Mouse (Mus musculus) naive thymus-derived CD4-positive, alpha-beta T cell, adult 2 months (primary cell): ENCODE measurements around the gene Nek10.
A peak's percentile ranks its signal among the peaks of the same experiment; 100 is the strongest.
"Not testable (repeated sequence)": the region's sequence is repeated elsewhere in the genome, so short reads cannot be mapped to it uniquely, and the experiment has no call there.

Source experiments
- DNase-seq: peaks from one replicate; pipeline ENCODE4 v3.0.0-alpha.2; 2011; ENCODE audit warnings: low read depth

The Nek10 gene

DNA sequence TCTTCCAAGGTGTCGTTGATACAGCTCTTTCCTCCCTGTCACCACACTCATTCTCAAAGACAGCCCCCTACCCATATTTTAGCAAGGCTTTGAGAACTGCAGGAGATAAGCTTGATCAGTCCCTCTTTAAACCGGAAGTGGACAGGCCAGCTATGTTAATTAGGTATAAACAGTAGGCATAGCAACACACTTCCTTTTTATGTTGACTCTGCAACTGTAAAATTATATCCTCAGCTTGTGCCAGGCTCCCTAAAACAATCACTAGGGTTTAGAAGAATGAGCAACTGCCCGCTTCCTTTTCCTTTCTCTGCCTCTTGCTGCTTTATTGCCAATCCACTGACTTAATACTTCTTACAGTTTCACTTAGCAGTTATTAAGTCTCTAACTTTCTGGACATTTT lies 67.2 kb downstream of the Nek10 start:
- DNase-seq, result no peak

DNA sequence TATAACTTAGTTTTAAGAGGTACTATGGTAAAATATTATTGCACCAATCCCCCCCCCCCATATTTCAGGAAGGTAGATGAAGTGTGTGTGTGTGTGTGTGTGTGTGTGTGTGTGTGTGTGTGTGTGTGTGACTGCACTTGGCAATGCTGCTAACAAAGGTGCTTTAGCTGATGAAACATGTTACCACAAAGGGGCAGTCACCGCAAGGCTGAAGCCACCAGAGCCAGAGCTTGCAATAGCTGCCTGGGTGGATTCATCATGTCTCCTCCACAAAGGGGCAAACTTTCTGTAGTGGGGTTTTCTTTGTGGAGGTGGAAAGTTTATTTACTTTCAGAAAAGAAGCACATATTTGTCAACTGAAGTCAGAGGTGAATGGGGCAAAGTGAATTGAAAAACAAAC lies 67.9 kb downstream of the Nek10 start:
- DNase-seq, result no peak

DNA sequence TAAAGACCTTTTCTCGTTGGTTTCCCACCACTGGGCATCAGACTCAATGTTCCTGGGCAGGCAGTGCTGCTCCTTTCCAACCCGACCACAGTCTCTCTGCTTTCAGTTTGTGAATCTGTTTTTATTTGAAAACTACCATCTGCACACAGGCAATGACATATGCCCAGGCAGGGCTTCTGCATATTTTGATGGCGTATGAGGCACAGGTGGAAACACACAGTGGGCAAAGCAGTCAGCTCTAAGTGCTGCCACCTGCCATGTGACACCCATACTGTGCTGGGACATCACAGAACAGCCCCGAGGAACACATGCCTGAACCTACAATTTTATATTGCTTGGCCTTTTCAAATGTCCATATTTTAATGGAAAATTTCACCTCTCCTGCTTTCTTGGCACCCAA lies 68.5 kb downstream of the Nek10 start:
- no peak for DNase-seq

DNA sequence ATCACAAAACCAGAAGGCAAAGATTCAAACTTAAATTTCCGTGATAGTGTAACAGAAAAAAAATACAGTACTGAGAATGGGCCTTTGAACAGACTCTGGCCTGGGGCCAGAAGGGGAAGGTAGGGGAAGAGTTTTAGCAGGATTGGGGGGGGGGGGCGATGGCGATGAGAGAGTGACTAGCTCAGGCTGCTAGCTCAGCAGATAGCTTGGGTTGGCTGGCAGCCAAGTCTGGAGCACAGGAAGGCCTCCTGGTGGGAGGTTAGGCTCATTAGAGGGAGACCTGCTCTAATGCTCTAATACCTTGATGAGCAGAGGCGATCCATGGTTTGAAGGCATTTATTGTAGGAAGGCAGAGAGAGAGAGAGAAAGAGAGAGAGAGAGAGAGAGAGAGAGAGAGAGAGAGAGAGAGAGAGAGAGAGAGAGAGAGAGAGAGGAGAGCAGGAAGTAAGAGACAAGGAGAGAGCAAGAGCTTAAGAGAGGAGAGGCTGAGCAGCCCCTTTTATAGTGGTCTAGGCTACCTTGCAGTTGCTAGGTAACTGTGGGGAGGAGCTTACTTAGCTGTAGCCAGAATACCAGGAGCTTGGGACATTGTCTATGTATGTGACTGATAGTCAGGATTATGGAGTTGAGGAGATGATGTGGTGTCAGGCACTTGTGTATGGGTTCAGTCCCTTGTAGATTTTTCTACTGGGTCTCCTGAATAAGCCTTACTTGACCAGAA lies 90.9 kb downstream of the Nek10 start:
- DNase-seq, result no peak

DNA sequence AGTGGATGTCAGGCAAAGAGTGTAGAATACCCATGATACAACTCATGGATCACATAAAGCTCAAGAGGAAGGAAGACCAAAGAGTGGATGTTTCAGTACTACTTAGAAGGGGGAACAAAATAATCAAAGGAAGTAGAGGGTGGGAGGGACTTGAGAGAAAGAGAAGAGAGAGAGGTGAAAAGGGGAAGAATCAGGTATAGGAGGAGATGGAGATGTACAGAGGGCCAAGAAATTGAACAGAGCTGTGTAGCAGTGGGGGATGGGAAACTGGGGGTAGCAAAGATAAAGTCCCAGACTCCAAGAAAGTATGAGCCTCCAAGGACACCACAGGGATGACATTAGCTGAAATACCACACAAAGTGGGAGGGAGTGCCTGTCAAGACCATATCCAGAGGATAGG lies 91.6 kb downstream of the Nek10 start:
- no peak for DNase-seq

DNA sequence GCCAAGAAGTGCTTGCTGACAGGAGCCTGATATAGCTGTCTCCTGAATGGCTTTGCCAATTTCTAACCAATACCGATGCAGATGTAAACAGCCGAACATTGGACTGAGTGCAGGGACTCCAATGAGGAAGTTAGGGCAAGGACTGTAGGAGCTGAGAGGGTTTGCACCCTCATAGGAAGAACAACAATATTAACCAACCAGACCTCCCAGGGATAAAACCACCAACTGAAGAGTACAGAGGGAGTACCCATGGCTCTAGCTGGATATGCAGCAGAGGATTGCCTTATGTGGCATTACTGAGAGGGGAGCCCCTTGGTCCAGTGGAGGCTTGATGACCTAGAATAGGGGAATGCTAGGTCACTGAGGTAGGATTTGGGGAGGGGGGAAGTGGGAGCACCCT lies 92.1 kb downstream of the Nek10 start:
- DNase-seq, result no peak

DNA sequence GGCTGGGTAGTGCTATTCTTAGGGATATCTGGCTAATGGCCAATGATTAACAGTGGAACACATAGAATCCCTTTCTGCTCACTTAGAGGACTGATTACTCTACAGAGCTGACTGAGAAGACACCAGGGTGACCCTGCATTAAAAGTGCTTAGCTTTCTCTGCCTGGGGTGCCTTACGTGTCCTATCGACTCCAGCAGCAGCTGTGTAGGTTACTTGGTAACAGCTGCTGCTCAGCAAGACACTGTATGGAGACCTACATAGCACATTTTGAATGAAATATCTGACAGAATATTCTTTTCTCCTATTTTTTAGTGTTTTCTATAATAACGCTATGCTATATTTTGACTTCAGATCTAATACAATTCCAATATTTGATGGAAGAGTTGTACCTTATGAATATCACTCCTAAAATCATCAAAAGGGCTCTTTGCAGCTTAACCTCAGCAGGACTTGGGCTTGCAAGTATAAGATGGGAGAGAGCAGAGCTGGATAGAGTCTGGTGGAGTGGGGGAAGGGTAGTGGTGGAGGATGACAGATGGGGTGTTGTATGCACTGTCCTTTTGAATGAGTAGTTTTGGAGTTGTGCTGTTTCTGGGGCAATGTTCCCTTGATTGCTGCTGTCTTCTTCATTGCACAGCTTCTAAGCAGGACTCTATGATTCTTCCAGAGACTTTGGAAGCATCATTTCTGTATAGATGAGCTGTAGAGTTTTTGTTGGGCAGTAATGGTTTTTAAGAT lies 93.4 kb downstream of the Nek10 start:
- no peak for DNase-seq

DNA sequence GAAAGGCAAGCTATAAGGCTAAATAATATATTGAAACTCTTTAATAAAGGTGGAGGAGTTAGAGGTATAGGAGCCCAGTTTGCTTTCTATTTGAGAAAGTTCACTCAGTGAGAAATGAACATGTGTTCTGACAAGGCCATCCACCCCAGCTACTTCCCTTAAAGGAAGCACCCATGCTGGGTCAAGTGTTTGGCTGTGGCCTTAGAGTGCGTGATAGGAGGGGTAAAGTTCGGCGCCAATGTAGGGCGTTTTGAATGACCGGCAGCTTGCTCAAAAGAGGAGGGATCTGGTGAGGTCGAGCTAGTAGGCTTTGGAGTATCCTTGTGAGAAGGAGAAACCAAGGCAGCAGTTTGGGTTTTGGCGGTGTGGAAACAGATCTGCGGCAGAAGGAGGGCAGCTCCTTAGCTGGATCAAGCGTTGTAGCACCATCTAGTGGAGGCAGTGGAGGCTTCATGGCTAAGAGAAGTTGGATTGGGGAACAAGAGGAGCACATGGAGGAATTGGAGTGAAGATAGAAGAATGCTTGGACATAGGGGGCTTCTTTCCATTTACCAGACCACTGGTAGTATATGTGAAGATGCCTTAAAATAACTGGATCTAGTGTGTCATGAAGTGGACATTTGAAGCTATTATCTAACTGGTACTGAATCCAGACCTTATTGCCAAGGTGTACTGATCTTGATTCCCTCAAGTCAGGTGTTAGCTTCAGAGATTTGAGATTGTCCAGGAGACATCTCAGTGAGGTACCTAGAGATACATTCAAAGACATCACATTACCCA lies 101.7 kb downstream of the Nek10 start:
- peak; percentile 70 for DNase-seq

DNA sequence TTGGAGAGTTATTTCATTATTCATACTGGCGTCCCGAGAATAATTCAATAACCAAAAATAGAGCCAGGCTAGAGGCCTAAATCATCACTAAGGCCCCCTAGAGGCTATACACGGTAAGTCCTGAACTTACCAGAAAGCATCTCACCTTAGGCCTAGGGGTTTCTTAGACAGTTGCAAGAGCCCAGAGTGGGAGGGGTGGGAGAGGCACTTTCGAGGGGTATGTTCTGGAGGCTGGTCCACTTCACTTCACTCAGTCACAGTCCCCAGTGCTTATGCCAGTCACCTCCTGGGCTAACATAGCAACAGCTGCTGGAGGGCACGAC lies 102.3 kb downstream of the Nek10 start:
- no peak for DNase-seq

DNA sequence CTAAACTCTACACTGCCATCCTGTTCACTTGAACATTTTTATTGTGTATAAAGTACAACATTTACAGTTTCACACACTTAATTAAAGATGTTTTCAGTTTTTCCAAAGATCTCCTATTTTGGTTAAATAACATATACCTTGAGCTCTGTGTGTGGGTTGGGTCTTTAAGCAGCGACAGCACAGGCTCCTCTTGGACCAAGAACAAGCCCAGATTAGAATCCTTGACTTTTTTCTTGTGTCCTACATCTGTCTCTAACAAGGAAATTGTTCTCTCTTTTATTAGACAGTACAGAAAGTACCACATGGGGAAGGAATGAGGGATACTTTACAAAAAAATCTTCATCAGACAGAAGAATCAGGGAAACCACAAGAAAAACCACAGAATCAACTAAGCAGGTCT lies 122.4 kb downstream of the Nek10 start:
- no peak for DNase-seq

DNA sequence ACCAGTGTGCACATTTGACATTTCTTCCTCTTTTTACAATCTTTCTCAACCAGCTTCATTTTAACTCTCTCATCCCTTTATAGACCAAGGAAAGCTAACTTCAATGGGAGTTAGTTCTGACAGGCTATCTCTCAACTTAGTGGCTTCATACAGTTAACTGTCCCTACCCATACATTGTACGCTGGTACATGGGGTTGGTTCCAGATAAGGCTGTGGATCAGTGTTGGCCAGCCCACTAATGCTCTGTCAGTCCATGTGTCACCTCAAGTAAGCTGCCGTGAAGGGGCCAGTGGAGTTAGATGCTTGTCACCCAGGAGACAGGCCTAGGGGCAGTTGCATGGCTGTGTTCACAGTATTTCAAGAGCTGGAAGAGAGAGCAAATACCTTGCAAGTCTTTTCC lies 124.3 kb downstream of the Nek10 start:
- DNase-seq, result no peak

DNA sequence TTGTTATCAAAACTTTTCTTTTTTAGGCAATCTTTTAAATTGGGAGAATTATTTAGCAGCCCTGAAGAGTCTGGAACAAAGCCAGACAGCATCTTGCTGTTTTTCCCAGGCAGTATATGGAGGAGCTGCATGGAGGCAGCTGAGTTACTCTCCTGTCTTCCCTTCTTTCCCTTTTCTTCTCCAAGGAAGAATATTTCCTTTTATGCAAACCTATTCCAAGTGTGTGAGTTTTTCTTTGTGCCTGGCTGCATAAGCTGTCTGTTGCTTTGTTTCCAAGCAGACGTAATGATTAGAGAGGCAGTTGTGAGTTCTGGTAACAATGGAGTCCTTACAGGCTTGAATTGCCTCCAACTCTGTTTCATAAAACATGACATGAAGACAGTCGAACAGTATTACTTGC lies 131.8 kb downstream of the Nek10 start:
- DNase-seq, result no peak

DNA sequence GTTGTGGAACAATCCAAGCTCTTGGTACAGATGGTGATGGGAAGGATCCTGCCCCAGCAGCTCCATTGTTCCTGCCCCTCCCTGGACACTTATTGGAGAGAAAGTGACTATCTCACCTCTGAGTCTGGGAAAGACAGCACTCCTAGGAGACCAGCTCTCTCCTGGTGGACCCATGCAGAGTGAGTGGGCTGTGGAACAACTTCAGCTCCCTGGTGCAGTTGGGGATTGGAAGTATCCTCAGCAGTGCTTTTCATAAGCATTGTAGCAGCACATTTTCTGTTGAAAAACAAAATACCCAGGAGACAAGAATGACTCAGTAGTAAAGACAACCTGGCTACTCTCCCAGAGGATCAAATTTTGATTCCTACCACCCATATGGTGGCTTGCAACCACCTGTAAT lies 142.7 kb downstream of the Nek10 start:
- DNase-seq, result no peak

DNA sequence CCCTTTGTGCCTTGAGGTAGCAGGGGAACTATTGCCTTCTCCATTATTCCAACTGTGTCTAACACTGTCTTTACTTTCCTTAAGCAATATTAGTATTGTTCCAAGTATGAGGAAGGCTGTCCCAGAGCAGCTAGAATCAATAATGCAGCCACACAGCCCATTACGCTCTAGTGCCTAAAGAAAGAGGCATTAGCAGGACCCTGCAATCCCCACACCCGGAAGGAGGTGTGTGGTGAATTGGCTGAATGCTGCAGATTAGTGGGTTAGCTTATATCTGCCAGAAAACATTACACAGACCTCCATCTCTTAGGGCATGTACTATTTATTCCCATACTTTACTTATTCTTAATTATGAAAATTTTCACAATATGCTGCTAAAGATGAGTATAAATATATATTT lies 145.8 kb downstream of the Nek10 start:
- no peak for DNase-seq

DNA sequence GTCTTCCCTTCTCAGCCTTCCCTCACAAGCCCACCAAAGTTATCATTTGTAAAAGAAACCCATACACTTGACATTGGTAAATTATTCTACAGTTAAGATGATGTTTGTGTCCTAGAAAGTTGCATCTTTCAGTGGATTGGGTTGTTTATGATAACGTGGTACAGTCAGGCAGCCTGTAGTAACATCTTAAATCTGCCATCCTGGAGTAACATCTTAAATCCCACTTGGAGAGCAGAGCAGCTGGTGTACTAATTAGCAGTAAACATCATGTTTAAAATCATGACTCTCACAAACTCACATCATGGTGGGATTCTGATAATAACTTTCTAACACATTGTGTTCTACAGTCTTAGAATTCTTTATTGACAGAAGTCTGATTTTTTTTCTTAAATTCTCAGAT lies 148.6 kb downstream of the Nek10 start:
- DNase-seq, result no peak

DNA sequence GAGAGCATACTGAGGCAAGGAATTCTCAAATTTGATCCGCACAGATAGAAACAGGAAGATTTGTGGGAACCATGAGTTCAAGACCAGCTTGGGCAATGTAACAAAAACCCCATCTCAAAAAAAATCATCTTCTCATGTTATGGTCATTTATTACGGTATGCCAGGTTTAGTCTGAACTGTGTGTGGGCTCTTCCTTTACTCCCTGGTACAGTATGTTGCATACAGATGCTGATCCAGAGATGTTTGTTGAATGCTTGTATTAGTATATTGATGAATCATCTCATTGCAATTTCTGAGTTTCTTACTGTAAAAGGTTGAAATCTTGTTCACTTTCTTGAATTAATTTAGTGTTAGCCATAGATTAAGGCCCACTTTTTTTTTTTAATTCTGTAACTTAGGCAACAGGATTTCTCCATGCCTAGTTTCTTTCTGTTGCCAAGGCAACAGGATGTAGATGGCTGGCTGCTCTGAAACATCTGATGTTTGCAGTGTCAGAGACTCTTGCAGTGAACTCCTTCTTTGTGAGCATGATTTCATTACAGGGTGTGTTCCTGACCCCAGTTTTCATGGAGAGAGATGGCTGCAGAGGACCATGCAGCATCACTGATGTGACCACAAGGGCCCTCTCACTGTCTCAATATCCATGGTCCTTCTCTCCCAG lies 156.7 kb downstream of the Nek10 start:
- no peak for DNase-seq

DNA sequence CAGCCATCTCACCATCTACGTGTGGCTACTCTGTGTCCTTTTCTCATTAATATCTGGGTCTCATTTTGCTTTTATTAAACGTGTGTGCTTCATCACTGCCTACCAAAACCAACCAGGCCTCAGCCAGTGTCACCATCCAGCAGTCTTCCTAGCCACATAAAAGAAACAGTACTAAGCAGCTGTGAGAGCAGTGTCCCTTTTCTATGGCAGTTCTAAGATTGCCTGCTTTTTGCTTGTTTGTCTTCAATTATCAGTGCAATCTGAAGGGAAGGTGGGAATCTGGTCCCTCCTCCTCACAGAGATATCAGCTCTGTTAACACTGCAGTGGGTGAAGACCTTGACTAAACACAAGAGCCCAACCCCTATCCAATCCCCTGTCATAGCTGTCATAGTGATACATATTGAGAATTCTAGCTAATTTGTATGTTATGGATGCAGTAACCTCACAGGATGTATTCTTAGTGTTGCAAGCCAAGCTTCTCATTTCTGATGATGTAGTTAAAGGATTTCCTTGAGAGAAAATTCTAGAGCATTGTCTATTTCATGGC lies 157.3 kb downstream of the Nek10 start:
- no peak for DNase-seq

DNA sequence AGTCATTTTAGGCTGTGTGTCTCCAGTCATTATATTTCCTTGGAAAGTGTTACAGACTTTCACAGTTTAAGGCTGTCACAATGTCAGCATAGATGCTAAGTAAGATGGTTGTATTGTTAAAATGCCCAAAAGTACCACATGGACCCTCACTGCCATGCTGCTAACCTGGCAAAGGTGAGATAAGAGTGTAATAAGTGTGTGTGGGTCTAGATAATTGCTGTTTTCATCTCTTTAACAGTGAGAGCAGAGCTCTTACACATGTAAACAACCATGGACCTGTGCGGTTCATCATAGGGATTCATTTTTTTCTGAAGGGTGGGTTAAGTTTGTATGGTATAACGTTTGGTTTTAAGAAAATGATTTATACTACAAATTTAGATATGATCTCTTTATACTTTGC lies 167.4 kb downstream of the Nek10 start:
- DNase-seq, result no peak

DNA sequence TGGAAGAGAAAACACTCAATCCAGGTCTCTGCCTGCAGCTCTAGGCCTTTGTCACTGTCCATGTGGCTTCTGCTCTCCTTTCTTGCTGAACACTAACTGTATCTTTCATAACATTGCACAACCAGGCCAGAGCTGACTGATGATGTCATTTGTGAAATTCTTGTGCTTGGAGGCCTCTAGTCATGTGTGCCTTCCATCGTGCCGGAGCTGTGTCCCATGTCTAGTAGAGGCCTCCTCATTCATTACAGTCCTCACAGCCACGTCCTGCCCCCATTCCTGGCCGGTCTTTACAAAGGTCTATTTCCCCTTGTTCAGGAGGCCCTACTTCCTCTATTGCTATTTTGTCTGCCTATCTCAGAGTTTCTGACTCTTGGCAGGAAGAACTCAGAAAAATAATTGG lies 167.8 kb downstream of the Nek10 start:
- DNase-seq, result no peak

DNA sequence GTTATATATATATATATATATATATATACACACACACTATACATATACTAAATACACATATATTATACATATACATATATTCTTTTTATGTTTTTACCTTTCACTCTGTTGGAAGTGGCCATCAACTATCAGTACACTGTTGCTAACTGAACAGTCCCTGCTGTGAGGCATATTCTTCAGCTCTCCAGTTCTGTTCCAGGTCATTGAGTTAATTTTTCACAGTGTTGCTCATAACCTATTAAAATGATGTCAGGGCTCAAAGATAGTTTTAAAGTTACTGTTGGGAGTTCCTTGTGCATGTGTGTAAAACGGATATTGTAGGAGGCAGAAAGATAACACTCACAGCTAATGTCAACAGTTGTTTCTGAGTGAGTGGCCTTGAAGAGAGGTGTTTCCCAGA lies 170.9 kb downstream of the Nek10 start:
- no peak for DNase-seq

DNA sequence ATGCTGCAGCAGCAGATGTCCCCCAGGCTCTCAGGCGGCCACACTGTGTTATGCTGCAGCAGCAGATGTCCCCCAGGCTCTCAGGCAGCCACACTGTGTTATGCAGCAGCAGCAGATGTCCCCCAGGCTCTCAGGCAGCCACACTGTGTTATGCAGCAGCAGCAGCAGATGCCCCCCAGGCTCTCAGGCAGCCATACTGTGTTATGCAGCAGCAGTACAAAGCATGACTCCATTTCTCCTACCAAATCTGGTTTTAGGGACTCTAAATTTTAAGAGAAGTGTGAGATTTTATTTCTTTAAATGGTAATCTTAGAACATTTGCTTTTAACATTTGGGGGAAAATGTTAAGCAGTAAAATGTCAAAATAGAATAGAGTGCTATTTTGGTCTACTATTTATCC lies 180.9 kb downstream of the Nek10 start:
- not testable (repeated sequence) for DNase-seq
